Mouse (Mus musculus): ENCODE measurements around the gene Tigit.

Tigit gene

GRCm38 (mm10) chr16:43662124-43663004, 1.6 kb downstream of the Tigit start:
- no peak for DNase-seq

GRCm38 (mm10) chr16:43661576-43661975, 2.4 kb downstream of the Tigit start:
- no peak for DNase-seq

GRCm38 (mm10) chr16:43655183-43655787, 8.7 kb downstream of the Tigit start:
- DNase-seq = no peak

- DNase-seq = no peak
These were observed 9.7 kb downstream of the Tigit start for GRCm38 (mm10) chr16:43654269-43654668.

- DNase-seq = no peak
These were observed 10.7 kb downstream of the Tigit start for GRCm38 (mm10) chr16:43653288-43653687.

GRCm38 (mm10) chr16:43650355-43651080, 13.4 kb downstream of the Tigit start:
- DNase-seq = no peak

- no peak for DNase-seq
These were observed 16.3 kb downstream of the Tigit start for GRCm38 (mm10) chr16:43647641-43648040.

GRCm38 (mm10) chr16:43646943-43647342, 17.0 kb downstream of the Tigit start:
- no peak for DNase-seq

GRCm38 (mm10) chr16:43645879-43646278, 18.1 kb downstream of the Tigit start:
- DNase-seq = no peak

- DNase-seq = no peak
These were observed 22.7 kb downstream of the Tigit start for GRCm38 (mm10) chr16:43641230-43641629.

- DNase-seq = no peak
These were observed 25.4 kb downstream of the Tigit start for GRCm38 (mm10) chr16:43638406-43639049.

- DNase-seq = no peak
These were observed 26.7 kb downstream of the Tigit start for GRCm38 (mm10) chr16:43637241-43637640.

GRCm38 (mm10) chr16:43634037-43634436, 29.9 kb downstream of the Tigit start:
- no peak for DNase-seq

GRCm38 (mm10) chr16:43631758-43632157, 32.2 kb downstream of the Tigit start:
- no peak for DNase-seq

- DNase-seq = no peak
These were observed 35.3 kb downstream of the Tigit start for GRCm38 (mm10) chr16:43628662-43629061.

- no peak for DNase-seq
These were observed 38.0 kb downstream of the Tigit start for GRCm38 (mm10) chr16:43625956-43626355.

GRCm38 (mm10) chr16:43625289-43625688, 38.7 kb downstream of the Tigit start:
- DNase-seq = no peak

- no peak for DNase-seq
These were observed 39.1 kb downstream of the Tigit start for GRCm38 (mm10) chr16:43624876-43625275.

- no peak for DNase-seq
These were observed 40.5 kb downstream of the Tigit start for GRCm38 (mm10) chr16:43623315-43624000.

GRCm38 (mm10) chr16:43620359-43620758, 43.6 kb downstream of the Tigit start:
- no peak for DNase-seq

GRCm38 (mm10) chr16:43619277-43619676, 44.7 kb downstream of the Tigit start:
- no peak for DNase-seq

- no peak for DNase-seq
These were observed 45.7 kb downstream of the Tigit start for GRCm38 (mm10) chr16:43618286-43618685.
